In the genomic region with DNA sequence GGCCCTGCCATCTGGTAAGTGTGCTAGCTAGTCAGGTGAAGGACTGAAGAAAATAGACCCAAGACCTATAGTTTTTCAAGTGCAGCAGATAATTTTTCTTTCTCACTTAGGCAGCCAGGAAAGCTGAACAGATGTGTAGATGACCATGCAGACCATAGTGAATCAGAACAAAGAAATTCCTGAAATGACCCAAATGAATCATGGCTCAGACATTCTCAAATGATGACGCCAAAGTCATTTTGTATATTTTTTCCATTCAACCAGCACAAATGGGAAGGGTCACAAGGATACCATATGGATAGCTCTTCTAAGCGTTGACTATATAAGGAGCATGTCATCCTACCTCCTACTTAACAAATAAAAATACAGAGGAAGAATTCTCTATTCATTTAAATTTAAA, we compare ENCODE assay signal across 20 mouse cellular contexts.
DNase-seq lines count a peak whose midpoint lies in the region; ATAC-seq lines count a peak whose summit lies in the region.
"Had no signal": no experiment of that assay in that cellular context is flagged by ENCODE, and none has a peak within 500 bp of the region (broad histone marks: within the 10 kb centered on the region; RNA-seq: fewer than 3 reads in every experiment).

No protein-coding gene starts in this region.

- no peaks in the 10 kb centered on the region for H3K4me1 ChIP-seq in midbrain, embryonic 11.5 days (ENCODE audit: control insufficient read depth, insufficient read depth, low read length)
- H3K4me1 ChIP-seq: embryonic facial prominence, embryonic 10.5 days; embryonic facial prominence, embryonic 12.5 days; forebrain, embryonic 10.5 days; forebrain, embryonic 12.5 days had no signal

- no peak overlapping the region for H3K4me3 ChIP-seq in midbrain, embryonic 11.5 days (ENCODE audit: low read depth, low read length)
- H3K4me3 ChIP-seq: embryonic facial prominence, embryonic 10.5 days; embryonic facial prominence, embryonic 12.5 days; erythroblast, embryonic 14.5 days; forebrain, embryonic 10.5 days; forebrain, embryonic 12.5 days had no signal

- peak; percentile 77 for DNase-seq in 3T3-L1 (ENCODE audit: low read depth, low spot score)
- peak; percentile 16 for DNase-seq in NIH3T3 (ENCODE audit: low read depth)
- DNase-seq in kidney, adult 11 months: no peak
- no peak for DNase-seq in cerebellum, postnatal 10 days
- no peak for DNase-seq in midbrain, embryonic 11.5 days (ENCODE audit: low spot score, missing footprints)
- DNase-seq: adrenal gland, adult 2 months; adrenal gland, postnatal 10 days; adrenal gland, postnatal 25 days; cerebellum, adult 11 months; cerebellum, adult 18-20 months; cerebellum, adult 8-10 months; cerebellum, adult 9-11 months; cerebellum, postnatal 25 days had no signal

- H3K27me3 ChIP-seq in midbrain, embryonic 11.5 days (ENCODE audit: control insufficient read depth, insufficient read depth, low read length): no peaks in the 10 kb centered on the region
- H3K27me3 ChIP-seq: embryonic facial prominence, embryonic 12.5 days; forebrain, embryonic 12.5 days had no signal

- no peak overlapping the region for H3K4me2 ChIP-seq in midbrain, embryonic 11.5 days
- H3K4me2 ChIP-seq: embryonic facial prominence, embryonic 12.5 days; forebrain, embryonic 12.5 days had no signal

- no peak for ATAC-seq in midbrain, embryonic 11.5 days (ENCODE audit: low FRiP score)
- ATAC-seq: forebrain, embryonic 14.5 days; forebrain, embryonic 16.5 days had no signal

- H3K36me3 ChIP-seq in midbrain, embryonic 11.5 days (ENCODE audit: control insufficient read depth, insufficient read depth, low read length): no peaks in the 10 kb centered on the region
- H3K36me3 ChIP-seq: embryonic facial prominence, embryonic 10.5 days; embryonic facial prominence, embryonic 12.5 days; forebrain, embryonic 10.5 days; forebrain, embryonic 12.5 days had no signal

- WGBS in midbrain, embryonic 11.5 days: 94% methylated on average over 2 of the region's 2 CpGs

- no peak overlapping the region for H3K27ac ChIP-seq in midbrain, embryonic 11.5 days (ENCODE audit: low read depth, low read length)
- H3K27ac ChIP-seq: embryonic facial prominence, embryonic 10.5 days; embryonic facial prominence, embryonic 12.5 days; forebrain, embryonic 10.5 days; forebrain, embryonic 12.5 days had no signal

- no peaks in the 10 kb centered on the region for H3K9me3 ChIP-seq in midbrain, embryonic 11.5 days (ENCODE audit: control insufficient read depth, low read length)
- H3K9me3 ChIP-seq: embryonic facial prominence, embryonic 10.5 days; embryonic facial prominence, embryonic 12.5 days; forebrain, embryonic 10.5 days; forebrain, embryonic 12.5 days had no signal

- H3K9ac ChIP-seq in midbrain, embryonic 11.5 days (ENCODE audit: low read length): no peak overlapping the region
- H3K9ac ChIP-seq: embryonic facial prominence, embryonic 12.5 days; forebrain, embryonic 12.5 days had no signal

Comparison
In these comparisons a context has a peak if more than half of its experiments do, and no peak if none do; other contexts are left out.
1. DNase-seq: peak in 3T3-L1 (single experiment) and NIH3T3 (single experiment); none in kidney, adult 11 months (single experiment), cerebellum, postnatal 10 days (0 of 2) and midbrain, embryonic 11.5 days (single experiment).